Mouse (Mus musculus) megakaryocyte-erythroid progenitor cell, adult 5-6 weeks (primary cell): Measurements from ENCODE around the gene A430033K04Rik. TPM values are rescaled to one million over a fixed set of nuclear protein-coding genes. Genes with fewer than 3 reads are reported as not detected.

ENCODE experiments used
- ATAC-seq: replicated peaks from 2 replicates; pipeline ENCODE4 v1.8.0; 2016; ENCODE audit warnings: mild to moderate bottlenecking, inconsistent platforms; ENCODE audit not compliant: severe bottlenecking, poor library complexity, low FRiP score, low TSS enrichment
- total RNA-seq, 2 experiments: library from RNA; stranded (forward) in 1 of 2; stranded (reverse) in 1 of 2; fragments of 200-1000, 215-1000 nt in 1 of 2; fragments of >200 nt in 1 of 2; fragmentation: Nextera tagmentation in 1 of 2; gene quantifications; 2 replicates each; pipeline ENCODE4 v1.2.3; 2014 to 2017

The A430033K04Rik gene
- total RNA-seq (2014; fragmentation: Nextera tagmentation) = 10.4 and 20.4 TPM in 2 replicates
- total RNA-seq (2017) = 15.2 and 23.7 TPM in 2 replicates

DNA sequence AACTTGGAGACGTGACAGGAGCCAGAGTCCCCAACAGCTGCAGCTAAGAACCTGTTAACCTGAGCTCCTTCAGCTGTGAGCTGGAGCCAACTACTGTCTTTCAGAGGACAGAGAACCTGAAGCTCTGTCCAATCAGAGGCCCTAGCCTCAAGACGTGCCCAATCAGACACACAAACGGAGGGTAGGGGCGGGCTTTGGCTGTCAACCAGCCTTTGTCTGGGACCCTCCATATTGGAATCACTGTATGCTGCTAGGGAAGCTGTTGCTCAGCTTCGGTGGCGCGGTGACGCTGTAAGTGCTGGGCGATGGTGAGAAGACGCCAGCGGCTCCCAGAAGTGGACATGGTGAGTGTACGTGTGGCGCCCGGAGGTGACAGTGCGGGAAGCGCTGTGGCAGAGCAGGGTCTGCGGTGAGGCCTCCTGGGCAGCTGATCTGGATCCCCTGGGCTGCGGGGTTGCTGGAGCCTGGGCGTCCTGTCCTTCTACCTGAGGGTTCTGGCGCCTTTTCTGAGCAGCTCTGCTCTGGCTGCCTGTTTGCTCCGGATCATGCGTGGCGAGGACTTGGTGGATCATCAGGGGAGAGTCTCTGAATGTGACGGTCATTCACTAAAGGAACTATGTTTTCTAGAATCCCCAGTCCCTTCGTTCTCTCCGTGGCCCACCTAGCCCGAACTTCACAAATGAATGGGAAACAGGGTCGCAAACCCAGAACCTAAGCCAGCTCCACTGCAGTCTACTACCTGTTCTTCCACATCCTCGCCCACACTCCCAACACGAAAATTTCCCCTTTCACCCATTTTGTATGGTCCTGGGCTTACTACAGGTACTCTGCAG is at the start of gene A430033K04Rik:
Gene A430033K04Rik, plus strand, starts transcription at position 215 of the 833 bp plus-strand sequence.
- ATAC-seq = peak; percentile 94

- no peak for ATAC-seq
Observed at GRCm38 (mm10) chr5:138587396-138587795, 35.3 kb upstream of the A430033K04Rik start.

GRCm38 (mm10) chr5:138618353-138618752 is 4.3 kb upstream of the A430033K04Rik start:
- no peak for ATAC-seq

DNA sequence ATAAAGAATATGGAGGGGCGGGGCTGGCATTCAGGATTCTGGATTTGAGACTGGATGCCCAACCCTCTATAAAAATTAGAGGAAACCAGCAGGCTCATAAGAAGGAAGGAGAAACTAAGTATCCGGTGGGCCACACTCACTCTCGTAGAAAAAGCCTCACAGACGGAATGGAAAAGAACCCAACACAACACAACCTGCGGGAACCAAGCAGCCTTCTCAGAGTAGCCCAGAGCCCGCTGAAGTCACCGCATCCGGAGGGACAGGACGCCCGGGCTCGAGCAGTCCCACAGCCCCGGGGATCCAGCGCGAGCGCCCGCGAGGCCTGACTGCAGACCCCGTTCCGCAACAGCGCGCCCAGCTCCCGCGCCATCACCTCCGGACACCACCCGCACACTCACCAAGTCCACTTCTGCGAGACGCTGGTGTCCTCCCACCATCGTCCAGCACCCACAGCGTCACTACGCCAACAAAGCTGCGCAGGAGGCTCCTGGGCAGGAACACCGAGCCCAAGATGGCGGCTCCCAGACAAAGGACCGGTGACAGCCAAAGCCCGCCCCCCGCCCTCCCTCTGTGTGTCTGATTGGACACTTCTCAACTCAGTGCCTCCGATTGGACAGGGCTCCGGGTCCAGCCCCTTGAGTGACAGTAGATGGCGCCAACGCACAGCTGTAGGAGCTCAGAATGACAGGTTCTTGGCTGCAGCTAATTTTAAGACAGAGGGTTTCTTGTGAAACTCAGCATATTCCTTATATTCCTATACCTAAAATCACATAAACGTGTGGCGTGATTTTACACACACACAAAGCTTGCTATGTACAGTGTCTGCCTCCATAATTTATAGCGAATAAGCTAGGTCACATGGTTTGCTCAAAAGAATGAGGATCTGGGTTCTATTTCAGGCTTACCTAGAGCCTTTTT is 3.2 kb upstream of the A430033K04Rik start, which contains the start of gene Zfp68:
Gene Zfp68, minus strand, starts transcription at position 551 of the 918 bp plus-strand sequence.
- ATAC-seq = peak; percentile 91

GRCm38 (mm10) chr5:138620836-138621235 is 1.8 kb upstream of the A430033K04Rik start:
- ATAC-seq = no peak

DNA sequence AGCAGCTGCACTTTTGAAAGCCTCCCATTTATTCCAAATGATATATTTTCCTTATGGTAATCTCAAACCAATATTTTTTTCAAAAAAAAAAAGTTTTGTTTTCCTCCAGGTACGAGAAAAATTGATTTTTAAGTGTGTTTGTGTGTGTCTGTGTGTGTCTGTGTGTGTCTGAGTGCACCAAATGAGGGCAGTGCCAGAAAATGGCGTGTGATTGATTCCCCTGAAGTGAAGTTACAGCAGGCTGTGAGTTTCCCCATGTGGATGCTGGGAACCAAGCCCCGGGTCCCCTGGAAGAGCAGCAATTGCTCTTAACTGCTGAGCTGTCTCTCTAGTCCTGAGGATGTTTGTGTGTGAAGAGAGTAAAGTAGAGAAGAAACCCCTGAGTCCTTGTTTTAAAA is 818 bp downstream of the A430033K04Rik start:
- ATAC-seq = no peak

DNA sequence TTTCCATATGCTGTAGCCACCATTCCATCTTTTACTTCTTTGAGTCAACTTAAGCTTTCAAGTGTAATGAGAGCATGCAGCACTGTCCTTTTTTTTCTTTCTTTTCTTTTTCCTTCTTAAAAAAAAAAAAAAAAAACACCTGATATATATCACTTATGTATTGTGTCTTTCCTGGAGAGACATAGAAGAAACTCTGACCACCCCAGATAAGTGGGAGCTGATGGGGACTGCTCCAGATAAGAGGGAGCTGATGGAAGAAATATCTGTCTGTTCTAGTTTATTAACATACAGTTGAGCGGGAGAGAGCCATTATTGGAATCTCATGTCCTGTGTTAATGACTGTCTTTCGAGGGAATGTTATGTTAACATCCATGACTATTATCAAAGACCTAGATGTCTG is 13.8 kb downstream of the A430033K04Rik start:
- no peak for ATAC-seq

GRCm38 (mm10) chr5:138641081-138641480 is 18.4 kb downstream of the A430033K04Rik start:
- ATAC-seq = no peak

- ATAC-seq = no peak
Observed at GRCm38 (mm10) chr5:138641761-138642160, 19.1 kb downstream of the A430033K04Rik start.

DNA sequence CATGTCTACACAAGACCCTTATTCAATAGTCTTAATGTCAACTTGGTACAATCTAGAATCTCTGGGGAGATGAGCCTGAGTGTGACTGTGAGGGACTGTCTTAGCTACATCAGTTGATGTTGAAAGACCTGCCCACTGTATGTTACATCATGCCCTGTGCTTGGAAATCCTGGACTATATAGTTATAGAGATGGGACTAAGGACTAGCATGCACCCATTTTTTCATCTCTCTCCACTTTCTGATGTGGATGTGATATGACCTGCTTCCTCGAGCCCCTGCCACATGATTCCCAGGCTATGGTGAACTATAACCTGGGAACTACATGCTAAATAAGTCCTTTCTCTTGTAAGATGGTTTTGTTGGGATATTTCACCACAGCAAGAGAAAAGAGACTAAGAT is 30.3 kb downstream of the A430033K04Rik start:
- no peak for ATAC-seq

- ATAC-seq = peak; percentile 76
Observed at GRCm38 (mm10) chr5:138656477-138657156, 34.0 kb downstream of the A430033K04Rik start.

- no peak for ATAC-seq
Observed at GRCm38 (mm10) chr5:138657407-138657806, 34.7 kb downstream of the A430033K04Rik start.

GRCm38 (mm10) chr5:138657854-138658253 is 35.2 kb downstream of the A430033K04Rik start:
- peak; percentile 78 for ATAC-seq

DNA sequence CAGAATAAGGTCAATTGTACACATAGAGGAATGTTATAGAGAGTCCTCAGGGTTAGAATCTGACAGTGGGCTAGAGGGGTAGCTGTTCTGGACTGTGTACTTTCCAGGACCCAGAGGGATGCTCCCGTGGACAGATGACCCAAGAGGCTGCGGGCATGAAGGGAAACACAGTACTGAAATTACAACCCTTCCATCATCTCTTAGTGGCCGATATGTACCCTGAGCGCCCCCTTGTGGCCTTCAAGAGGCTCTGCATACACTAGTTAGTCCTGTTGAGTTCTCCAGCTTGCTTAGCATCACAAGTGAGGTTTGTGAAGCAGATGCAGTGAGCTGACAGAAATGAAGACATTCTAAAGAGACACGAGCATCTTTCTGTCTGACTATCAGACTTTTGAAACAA is 36.3 kb downstream of the A430033K04Rik start:
- peak; percentile 89 for ATAC-seq

GRCm38 (mm10) chr5:138683023-138683766 is 60.5 kb downstream of the A430033K04Rik start:
- no peak for ATAC-seq

DNA sequence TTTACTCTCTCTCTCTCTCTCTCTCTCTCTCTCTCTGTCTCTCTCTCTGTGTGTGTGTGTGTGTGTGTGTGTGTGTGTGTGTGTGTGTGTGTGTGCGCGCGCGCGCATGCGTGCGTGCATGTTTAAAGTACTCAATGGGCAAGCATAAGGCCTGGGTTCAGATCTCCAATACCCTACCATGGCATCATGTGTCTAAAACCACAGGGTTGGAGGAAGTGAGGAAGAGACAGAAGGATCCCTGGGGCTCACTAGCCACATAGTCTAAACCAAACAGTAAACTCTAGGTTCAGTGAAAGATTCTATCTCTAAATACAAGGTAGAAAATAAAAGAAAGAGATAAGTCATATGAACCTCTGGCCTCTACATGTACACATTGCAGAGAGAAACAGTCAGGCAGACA is 61.2 kb downstream of the A430033K04Rik start:
- no peak for ATAC-seq

DNA sequence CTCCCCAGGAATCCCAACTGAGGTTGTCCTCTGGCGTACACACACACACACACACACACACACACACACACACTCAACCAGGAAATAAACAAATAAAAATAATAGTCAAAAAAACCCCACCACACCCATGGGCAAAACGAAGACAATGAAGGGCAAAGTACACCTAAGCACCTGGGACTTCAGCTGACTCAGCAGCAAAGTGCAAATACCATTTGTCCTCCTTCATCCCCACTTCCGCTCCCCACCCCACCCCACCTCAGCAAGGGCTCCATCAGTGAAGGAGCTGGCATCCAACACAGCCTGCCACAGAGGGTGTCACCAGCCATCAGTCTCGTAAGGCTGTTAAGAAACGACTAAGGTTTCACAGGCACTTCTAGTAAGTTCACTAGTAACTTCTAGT is 64.8 kb downstream of the A430033K04Rik start:
- ATAC-seq = no peak

- no peak for ATAC-seq
Observed at GRCm38 (mm10) chr5:138689254-138689653, 66.6 kb downstream of the A430033K04Rik start.
